Mouse (Mus musculus) cerebellum, adult 8-10 months (tissue): ENCODE results near the gene Gnl3l.

Source experiments
- DNase-seq: peaks from one replicate; pipeline ENCODE4 v3.0.0; 2022

The Gnl3l gene

DNA sequence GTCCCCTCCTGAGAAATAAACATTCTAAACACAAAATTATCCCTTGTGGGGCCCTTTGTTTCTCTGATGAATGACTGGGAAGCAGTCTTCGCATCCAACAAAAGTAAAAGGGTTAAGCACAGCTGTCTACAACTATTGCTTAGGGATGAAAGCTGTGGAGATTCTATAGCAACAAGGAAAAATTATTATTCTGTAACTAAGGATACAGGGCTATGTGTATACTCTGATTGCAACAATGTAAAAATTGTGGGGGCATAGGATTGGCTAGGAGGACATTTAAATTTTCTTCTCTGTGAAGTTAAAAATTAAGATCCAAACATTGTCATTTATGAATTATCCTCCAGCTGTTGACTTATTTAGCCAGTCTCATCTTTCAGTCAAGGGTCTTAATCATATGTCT is 61.1 kb downstream of the Gnl3l start:
- DNase-seq = no peak

GRCm38 (mm10) chrX:150955441-150955840 is 61.7 kb downstream of the Gnl3l start:
- DNase-seq = no peak

DNA sequence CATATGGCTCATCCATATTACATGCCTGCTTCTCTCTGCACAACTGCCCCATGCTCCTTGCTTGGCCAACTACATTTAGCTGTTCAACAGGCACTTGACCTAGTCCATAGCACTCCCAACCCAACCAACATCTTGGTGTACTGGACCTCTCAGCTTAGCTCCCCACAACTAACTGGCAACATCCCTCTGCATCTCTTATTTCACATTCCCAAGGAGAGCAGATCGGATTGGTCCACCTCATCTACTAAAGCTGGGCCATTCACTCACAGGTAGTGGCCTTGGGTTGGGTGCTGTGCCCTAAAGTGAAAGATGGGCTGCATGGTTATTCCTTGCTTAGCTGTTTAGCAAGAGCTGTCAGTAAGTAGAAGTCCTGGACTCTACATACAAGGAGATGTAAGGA is 62.4 kb downstream of the Gnl3l start:
- DNase-seq = no peak
